Mouse (Mus musculus) adrenal gland, postnatal 10 days (tissue): Measurements from ENCODE around the gene Clta. TPM values are rescaled to one million over a fixed set of nuclear protein-coding genes. Genes with fewer than 3 reads are reported as not detected.

Experiments
- DNase-seq: peaks from one replicate; pipeline ENCODE4 v3.0.0; 2021; ENCODE audit warnings: mixed read lengths
- total RNA-seq, 2 experiments: library from RNA; stranded (reverse); gene quantifications; 2 replicates each; pipeline ENCODE4 v1.2.3; 2021

The Clta gene
- total RNA-seq, 2 experiments from 2014 or later, result 156 to 174 TPM

DNA sequence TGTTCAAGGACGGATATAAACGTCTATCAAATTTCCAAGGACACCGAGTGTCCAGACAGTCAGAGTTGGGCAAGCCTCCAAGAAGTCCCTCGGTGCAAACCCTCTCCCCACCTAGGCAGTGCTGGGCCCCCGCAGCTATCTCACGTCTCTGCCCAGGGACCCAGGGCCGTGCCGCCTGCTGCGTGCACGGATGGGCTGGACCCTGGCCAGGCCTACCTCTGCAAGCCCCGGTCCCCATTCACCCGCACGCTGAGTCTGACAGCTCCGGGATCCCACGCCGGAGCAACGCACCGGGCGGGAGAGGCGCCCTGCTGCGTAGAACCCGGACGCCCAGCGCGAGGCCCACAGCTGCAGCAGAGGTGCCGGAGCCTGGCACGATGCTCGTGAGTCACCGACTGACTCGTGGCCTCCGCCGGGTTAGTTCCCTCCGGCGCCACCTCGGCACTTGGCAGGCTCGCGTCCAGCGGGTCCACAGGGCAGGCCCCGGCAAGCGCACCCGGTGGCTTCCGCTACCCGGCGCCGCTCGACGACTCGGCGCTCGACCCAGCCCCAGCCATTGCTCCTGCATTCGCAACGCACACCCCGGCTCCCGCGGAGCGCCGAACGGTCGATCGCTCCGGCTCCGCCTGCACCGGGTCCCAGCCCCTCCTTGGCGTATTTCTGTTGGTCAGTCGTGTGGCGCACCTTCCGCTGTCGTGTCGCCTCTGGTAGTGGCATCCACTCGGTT, 68.1 kb downstream of the Clta start:
- peak; percentile 95 for DNase-seq

DNA sequence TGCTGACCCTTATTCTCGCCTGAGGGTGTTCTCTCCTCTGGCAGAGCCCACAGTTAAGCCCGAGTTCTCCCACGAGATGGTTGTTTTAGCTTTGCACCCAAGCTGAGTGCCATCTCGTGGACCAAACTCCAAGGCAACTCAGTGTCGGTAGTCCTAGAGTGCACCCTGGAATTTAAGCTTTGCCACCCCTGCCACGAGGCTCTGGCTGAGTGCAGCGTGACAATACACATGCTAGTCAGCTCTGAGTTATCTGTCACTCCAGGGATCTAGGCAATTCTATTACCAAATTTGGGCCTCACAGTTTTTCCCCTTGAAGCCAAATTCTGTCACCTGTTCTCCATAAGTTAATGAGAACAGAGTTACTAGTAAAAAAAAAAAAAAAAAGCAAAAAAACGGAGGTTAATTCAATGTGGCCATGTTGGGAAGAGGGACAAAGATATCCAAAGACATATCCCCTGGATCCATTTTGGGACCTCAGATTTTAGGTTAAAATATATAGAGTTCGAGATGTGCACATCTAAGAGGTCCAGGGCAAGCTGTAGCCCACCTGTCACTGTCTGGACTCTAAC, 68.7 kb downstream of the Clta start:
- DNase-seq, result no peak

GRCm38 (mm10) chr4:44073799-44074198, 69.5 kb downstream of the Clta start:
- no peak for DNase-seq

GRCm38 (mm10) chr4:44074422-44074821, 70.2 kb downstream of the Clta start:
- DNase-seq, result no peak

- no peak for DNase-seq
These were observed 74.2 kb downstream of the Clta start for GRCm38 (mm10) chr4:44078358-44078933.

Other genes starting within 250 kb of the Clta start
- not detected for gene Olfr159, start 233.4 kb upstream of the Clta start, total RNA-seq
- not detected for gene Olfr156, start 180.6 kb upstream of the Clta start, total RNA-seq
- gene Olfr157, start 164.3 kb upstream of the Clta start, total RNA-seq, result not detected
- gene Olfr155, start 152.9 kb upstream of the Clta start, total RNA-seq, result not detected
- gene Reck, start 128.9 kb upstream of the Clta start, total RNA-seq, result 10 to 100 TPM; 17.1 to 18.1 TPM
- gene Glipr2, start 47.1 kb upstream of the Clta start, total RNA-seq, result 10 to 100 TPM; 10.7 to 14.9 TPM
- gene Ccin, start 21.0 kb upstream of the Clta start, total RNA-seq, result not detected
- 10 to 100 TPM; 37.1 to 68.5 TPM for gene Gne, start 79.7 kb downstream of the Clta start, total RNA-seq
- 10 to 100 TPM; 33.0 to 49.2 TPM for gene Rnf38, start 229.3 kb downstream of the Clta start, total RNA-seq